Mouse (Mus musculus): ENCODE measurements around the gene Trpv3. TPM values are rescaled to one million over a fixed set of nuclear protein-coding genes. Genes with fewer than 3 reads are reported as not detected.
A peak's percentile ranks its signal among the peaks of the same experiment; 100 is the strongest.

Trpv3 gene
- polyA plus RNA-seq, 1 experiment, result not detected

DNA sequence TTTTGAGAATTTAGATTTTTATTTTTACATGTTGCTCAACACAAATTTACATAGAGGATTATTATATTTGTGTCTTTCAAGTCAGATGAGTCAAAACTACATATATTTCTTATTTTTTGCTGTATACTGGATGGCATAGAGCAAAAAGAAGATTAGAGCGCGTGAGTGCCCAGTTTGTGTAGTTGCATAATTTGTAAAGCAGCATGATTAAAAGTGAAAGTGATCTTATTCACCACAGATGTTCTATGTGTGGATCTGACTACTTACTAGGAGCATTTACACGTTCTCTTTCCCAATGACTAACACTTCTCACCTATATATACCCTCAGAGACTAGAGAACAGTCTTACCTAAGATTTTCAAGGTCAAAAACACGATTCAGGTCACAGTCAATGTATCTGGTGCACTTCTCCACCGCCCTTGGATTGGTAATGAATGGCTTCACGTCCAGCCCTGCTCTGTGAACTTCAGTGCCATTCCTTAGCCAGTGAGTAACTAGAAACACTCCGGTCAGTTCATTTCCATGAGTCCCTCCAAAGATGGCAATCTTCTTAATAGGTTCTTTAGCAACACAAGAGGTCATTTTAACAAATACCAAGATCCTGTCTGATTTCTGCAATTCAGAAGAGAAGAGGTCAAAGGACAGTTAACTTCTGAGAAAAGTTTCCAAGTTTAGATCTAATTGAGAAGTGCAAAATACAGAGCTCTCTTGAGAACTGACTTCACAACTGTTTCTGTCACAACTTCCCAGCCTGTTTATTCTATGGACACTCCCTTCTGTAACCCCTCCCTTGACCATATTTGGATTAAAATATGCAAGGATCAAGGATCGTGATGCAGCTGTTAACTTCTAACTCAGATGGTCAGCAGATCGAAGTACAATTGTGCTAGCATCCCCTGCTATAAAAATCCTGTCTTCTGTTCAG, 57.0 kb downstream of the Trpv3 start:
- H3K4me1 ChIP-seq (ENCODE audit: control insufficient read depth, insufficient read depth, low read length), result no peaks in the 10 kb centered on the region
- 70% methylated on average over 9 of the region's 9 CpGs for WGBS
- TF ChIP-seq POLR2A (IDR thresholded peaks at IDR 0.05; ENCODE audit: insufficient read depth, low read depth, low read length), result no peak
- no peak for TF ChIP-seq CTCF (IDR thresholded peaks at IDR 0.05; ENCODE audit: insufficient read depth, low read depth, low read length)
- H3K4me3 ChIP-seq (ENCODE audit: insufficient read depth, low read depth, low read length), result no peak overlapping the region
- no peak overlapping the region; the same call in 1 of the 2 replicates for H3K27ac ChIP-seq (ENCODE audit: insufficient read depth, low read depth, low read length)

- Histone ChIP-seq H3K4me3 (ENCODE audit: insufficient read depth, low read depth, low read length) (no peak overlapping the region), H3K27ac (ENCODE audit: insufficient read depth, low read depth, low read length) (peak overlapping the region; percentile 53; the same call in 1 of the 2 replicates), H3K4me1 (ENCODE audit: control insufficient read depth, insufficient read depth, low read length) (no peaks in the 10 kb centered on the region)
- TF ChIP-seq POLR2A (IDR thresholded peaks at IDR 0.05; ENCODE audit: insufficient read depth, low read depth, low read length), result no peak
- TF ChIP-seq CTCF (IDR thresholded peaks at IDR 0.05; ENCODE audit: insufficient read depth, low read depth, low read length), result no peak
- WGBS, result 55% methylated on average over 12 of the region's 12 CpGs
Observed at GRCm38 (mm10) chr11:73326485-73326886, 59.3 kb downstream of the Trpv3 start.

DNA sequence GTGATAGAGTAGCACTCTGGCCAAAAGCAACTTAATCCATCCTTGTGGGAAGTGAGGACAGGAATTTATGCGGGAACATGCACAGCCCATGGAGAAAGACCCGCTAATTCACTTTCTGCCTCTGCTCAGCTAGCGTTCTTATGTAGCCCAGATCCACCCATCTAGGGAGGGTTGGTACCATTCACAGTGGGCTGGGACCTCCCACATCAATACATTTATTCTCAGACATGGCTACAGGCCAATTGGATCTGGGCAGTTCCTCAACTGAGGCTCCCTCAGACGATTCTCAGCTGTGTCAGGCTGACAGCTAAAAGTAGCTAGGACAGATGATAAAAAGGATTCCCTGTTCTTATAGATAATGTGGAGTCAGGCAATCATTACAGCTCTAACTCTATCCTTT, 60.2 kb downstream of the Trpv3 start:
- Histone ChIP-seq H3K4me3 (ENCODE audit: insufficient read depth, low read depth, low read length) (no peak overlapping the region), H3K4me1 (ENCODE audit: control insufficient read depth, insufficient read depth, low read length) (no peaks in the 10 kb centered on the region), H3K27ac (ENCODE audit: insufficient read depth, low read depth, low read length) (no peak overlapping the region)
- 49% methylated on average over 4 of the region's 4 CpGs for WGBS
- TF ChIP-seq CTCF (IDR thresholded peaks at IDR 0.05; ENCODE audit: insufficient read depth, low read depth, low read length) (no peak), POLR2A (IDR thresholded peaks at IDR 0.05; ENCODE audit: insufficient read depth, low read depth, low read length) (no peak)

GRCm38 (mm10) chr11:73329442-73329841, 62.3 kb downstream of the Trpv3 start, which contains the start of the genes Aspa, Gm49340 and Spata22:
Aspa (minus strand) TSS chr11:73329596.
Gm49340 (plus strand) TSS chr11:73329741.
Spata22 (plus strand) TSS chr11:73329741.
- no peaks in the 10 kb centered on the region for H3K4me1 ChIP-seq (ENCODE audit: control insufficient read depth, insufficient read depth, low read length)
- H3K4me3 ChIP-seq (ENCODE audit: insufficient read depth, low read depth, low read length), result no peak within 1 kb of the TSS
- TF ChIP-seq POLR2A (IDR thresholded peaks at IDR 0.05; ENCODE audit: insufficient read depth, low read depth, low read length) (no peak), CTCF (IDR thresholded peaks at IDR 0.05; ENCODE audit: insufficient read depth, low read depth, low read length) (no peak)
- 86% methylated on average over 27 of the region's 27 CpGs for WGBS
- no peak within 1 kb of the TSS for H3K27ac ChIP-seq (ENCODE audit: insufficient read depth, low read depth, low read length)

DNA sequence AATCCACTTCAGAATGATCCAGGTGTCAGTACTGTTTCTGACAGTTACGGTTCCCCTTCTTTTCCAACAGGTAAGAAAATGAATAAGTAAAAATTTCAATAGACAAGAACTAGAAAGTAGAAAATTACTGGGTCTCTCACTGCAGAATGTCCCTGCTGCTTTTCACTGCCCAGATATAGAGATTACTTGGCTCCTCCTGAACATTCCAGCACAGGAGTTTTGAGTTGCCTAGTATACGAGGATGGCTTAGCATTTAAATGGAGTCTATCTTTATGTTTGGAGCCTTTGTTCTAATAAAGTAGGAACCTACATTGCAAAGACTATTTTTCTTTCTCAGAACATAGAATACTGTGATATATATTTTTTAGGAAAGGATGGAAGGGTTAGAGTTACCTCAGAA, 66.2 kb downstream of the Trpv3 start:
- 62% methylated on average over 2 of the region's 2 CpGs for WGBS
- no peak overlapping the region for H3K4me3 ChIP-seq (ENCODE audit: insufficient read depth, low read depth, low read length)
- H3K27ac ChIP-seq (ENCODE audit: insufficient read depth, low read depth, low read length), result no peak overlapping the region
- TF ChIP-seq POLR2A (IDR thresholded peaks at IDR 0.05; ENCODE audit: insufficient read depth, low read depth, low read length), result no peak
- no peak for TF ChIP-seq CTCF (IDR thresholded peaks at IDR 0.05; ENCODE audit: insufficient read depth, low read depth, low read length)
- no peaks in the 10 kb centered on the region for H3K4me1 ChIP-seq (ENCODE audit: control insufficient read depth, insufficient read depth, low read length)

DNA sequence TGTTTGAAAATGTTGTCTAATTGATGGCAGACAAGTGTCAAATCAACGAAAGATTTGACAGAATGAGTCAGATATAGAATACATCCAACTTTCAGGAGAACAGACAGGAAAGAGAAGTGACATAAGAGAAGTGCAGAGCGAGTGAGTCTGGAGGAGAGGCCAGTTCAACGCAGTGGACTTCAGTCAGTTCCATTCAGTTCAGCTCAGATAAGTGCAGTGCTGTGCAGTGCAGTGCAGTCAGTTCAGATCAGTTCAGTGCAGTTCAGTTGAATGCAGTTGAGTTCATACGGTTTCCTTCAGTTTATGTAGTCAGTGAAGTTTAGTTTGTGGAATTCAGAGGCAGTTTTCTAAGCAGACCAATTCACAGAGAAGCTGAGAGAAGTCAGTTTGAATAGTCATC, 69.7 kb downstream of the Trpv3 start:
- 80% methylated on average over 4 of the region's 4 CpGs for WGBS
- H3K27ac ChIP-seq (ENCODE audit: insufficient read depth, low read depth, low read length), result no peak overlapping the region
- TF ChIP-seq POLR2A (IDR thresholded peaks at IDR 0.05; ENCODE audit: insufficient read depth, low read depth, low read length) (no peak), CTCF (IDR thresholded peaks at IDR 0.05; ENCODE audit: insufficient read depth, low read depth, low read length) (no peak)
- no peaks in the 10 kb centered on the region for H3K4me1 ChIP-seq (ENCODE audit: control insufficient read depth, insufficient read depth, low read length)
- H3K4me3 ChIP-seq (ENCODE audit: insufficient read depth, low read depth, low read length), result no peak overlapping the region

Other genes starting within 250 kb of the Trpv3 start
- not detected in 2 replicates for gene Camkk1, start 248.4 kb upstream of the Trpv3 start, polyA plus RNA-seq (2012; ENCODE audit: insufficient read depth, insufficient read length, low replicate concordance, missing spikeins)
- not detected in 2 replicates for gene Ncbp3, start 219.6 kb upstream of the Trpv3 start, polyA plus RNA-seq (2012; ENCODE audit: insufficient read depth, insufficient read length, low replicate concordance, missing spikeins)
- not detected in 2 replicates for gene Itgae, start 176.8 kb upstream of the Trpv3 start, polyA plus RNA-seq (2012; ENCODE audit: insufficient read depth, insufficient read length, low replicate concordance, missing spikeins)
- gene Haspin, start 129.1 kb upstream of the Trpv3 start, polyA plus RNA-seq (2012; ENCODE audit: insufficient read depth, insufficient read length, low replicate concordance, missing spikeins), result not detected in 2 replicates
- not detected in 2 replicates for gene P2rx5, start 107.0 kb upstream of the Trpv3 start, polyA plus RNA-seq (2012; ENCODE audit: insufficient read depth, insufficient read length, low replicate concordance, missing spikeins)
- gene Emc6, start 90.4 kb upstream of the Trpv3 start, polyA plus RNA-seq (2012; ENCODE audit: insufficient read depth, insufficient read length, low replicate concordance, missing spikeins), result not detected in 2 replicates
- not detected in 2 replicates for gene Tax1bp3, start 90.3 kb upstream of the Trpv3 start, polyA plus RNA-seq (2012; ENCODE audit: insufficient read depth, insufficient read length, low replicate concordance, missing spikeins)
- gene Ctns, start 68.3 kb upstream of the Trpv3 start, polyA plus RNA-seq (2012; ENCODE audit: insufficient read depth, insufficient read length, low replicate concordance, missing spikeins), result not detected in 2 replicates
- not detected in 2 replicates for gene Shpk, start 67.9 kb upstream of the Trpv3 start, polyA plus RNA-seq (2012; ENCODE audit: insufficient read depth, insufficient read length, low replicate concordance, missing spikeins)
- not detected in 2 replicates for gene Trpv1, start 33.1 kb upstream of the Trpv3 start, polyA plus RNA-seq (2012; ENCODE audit: insufficient read depth, insufficient read length, low replicate concordance, missing spikeins)
- not detected in 2 replicates for gene Aspa, start 62.2 kb downstream of the Trpv3 start, polyA plus RNA-seq (2012; ENCODE audit: insufficient read depth, insufficient read length, low replicate concordance, missing spikeins)
- gene Gm49340, start 62.4 kb downstream of the Trpv3 start, polyA plus RNA-seq (2012; ENCODE audit: insufficient read depth, insufficient read length, low replicate concordance, missing spikeins), result not detected in 2 replicates
- gene Spata22, start 62.4 kb downstream of the Trpv3 start, polyA plus RNA-seq (2012; ENCODE audit: insufficient read depth, insufficient read length, low replicate concordance, missing spikeins), result not detected in 2 replicates
- gene Olfr20, start 83.4 kb downstream of the Trpv3 start, polyA plus RNA-seq (2012; ENCODE audit: insufficient read depth, insufficient read length, low replicate concordance, missing spikeins), result not detected in 2 replicates
- not detected in 2 replicates for gene Olfr376, start 103.9 kb downstream of the Trpv3 start, polyA plus RNA-seq (2012; ENCODE audit: insufficient read depth, insufficient read length, low replicate concordance, missing spikeins)
- not detected in 2 replicates for gene Olfr1, start 132.2 kb downstream of the Trpv3 start, polyA plus RNA-seq (2012; ENCODE audit: insufficient read depth, insufficient read length, low replicate concordance, missing spikeins)
- gene Olfr378, start 161.1 kb downstream of the Trpv3 start, polyA plus RNA-seq (2012; ENCODE audit: insufficient read depth, insufficient read length, low replicate concordance, missing spikeins), result not detected in 2 replicates
- not detected in 2 replicates for gene Olfr380, start 190.1 kb downstream of the Trpv3 start, polyA plus RNA-seq (2012; ENCODE audit: insufficient read depth, insufficient read length, low replicate concordance, missing spikeins)
- gene Olfr381, start 224.2 kb downstream of the Trpv3 start, polyA plus RNA-seq (2012; ENCODE audit: insufficient read depth, insufficient read length, low replicate concordance, missing spikeins), result not detected in 2 replicates
- gene Olfr382, start 249.8 kb downstream of the Trpv3 start, polyA plus RNA-seq (2012; ENCODE audit: insufficient read depth, insufficient read length, low replicate concordance, missing spikeins), result not detected in 2 replicates

All from olfactory bulb, adult 2 months (tissue).